Mouse (Mus musculus): Measurements from ENCODE around the gene Ampd1.

Gene Ampd1

DNA sequence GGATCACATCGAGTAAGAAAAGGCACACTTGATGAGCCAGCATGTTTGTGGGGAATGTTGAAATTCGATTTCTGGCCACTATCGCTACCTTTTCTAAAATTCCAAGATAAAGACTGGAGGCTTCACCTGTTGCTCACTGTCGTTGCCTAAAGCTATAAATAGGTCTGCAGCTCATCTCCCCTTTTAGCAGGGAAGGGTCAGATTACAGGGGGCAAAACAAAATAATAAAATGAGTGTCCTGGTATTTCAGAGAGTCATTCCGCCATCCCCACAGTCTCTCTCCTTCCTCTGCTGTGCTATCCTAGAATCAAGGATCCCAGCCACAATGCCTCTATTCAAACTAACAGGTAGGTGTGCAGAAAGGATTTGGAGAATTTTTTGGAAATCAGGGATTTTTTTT is at the start of gene Ampd1:
Ampd1 (plus strand) TSS at position 244 of the 400 bp plus-strand sequence.
- DNase-seq (ENCODE audit: low read depth, low spot score) = no peak

DNA sequence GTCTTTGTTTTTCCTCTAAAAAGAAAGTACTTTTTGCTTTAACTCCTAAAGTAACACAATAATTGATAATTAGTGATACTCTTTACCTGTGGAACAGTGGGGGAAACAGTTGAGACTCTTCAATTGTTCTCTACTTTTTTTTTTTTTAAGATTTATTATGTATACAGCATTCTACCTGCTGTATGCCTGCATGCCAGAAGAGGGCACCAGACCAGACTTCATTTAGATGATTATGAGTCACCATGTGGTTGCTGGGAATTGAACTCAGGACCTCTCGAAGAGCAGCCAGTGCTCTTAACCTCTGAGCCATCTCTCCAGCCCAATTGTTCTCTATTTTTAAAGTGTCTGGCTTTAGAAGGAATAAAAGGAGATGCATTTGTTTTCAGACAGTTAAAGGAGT is 47.6 kb upstream of the Ampd1 start:
- DNase-seq (ENCODE audit: low read depth, low spot score) = no peak

DNA sequence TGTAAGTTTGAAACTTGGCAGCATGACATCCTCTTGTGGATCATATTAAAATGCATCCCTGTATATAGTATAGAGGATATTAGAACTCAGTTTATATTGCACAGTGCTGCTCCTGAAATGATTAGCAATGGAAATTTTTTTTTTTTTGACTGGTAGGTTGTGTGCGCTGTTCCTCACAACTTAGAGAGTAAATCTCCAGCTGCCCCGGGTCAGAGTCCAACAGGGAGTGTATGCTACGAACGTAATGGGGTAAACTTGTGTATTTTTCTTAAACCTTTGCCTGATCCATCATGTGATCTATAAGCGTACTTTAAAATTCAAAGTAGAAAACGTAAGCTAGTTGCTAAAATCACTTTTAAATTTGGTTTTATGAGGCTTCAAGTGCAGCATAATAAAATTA is 33.5 kb upstream of the Ampd1 start:
- DNase-seq (ENCODE audit: low read depth, low spot score) = no peak

DNA sequence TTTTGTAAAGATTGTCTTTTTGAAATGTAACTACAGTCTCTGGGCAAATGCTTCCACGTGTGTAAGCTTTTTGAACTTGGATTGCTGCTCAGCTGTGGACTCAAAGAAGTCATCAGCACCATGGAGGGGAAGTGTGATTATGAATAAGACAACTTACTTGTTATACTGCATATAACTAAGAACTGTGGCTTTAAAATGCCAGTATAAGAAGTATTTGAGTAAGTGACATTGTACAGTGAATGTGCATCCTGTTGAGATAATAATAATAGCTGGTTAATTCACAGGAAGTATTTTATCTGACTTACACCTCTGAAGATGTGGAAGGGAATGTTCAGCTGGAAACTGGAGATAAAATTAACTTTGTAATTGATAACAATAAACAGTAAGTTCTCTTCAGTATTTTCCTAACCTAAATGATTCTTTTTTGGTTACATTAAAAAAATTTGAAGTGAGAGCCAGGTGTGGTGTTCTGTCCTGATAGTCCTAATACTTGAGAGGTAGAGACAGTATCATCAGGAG is 32.9 kb upstream of the Ampd1 start:
- no peak for DNase-seq (ENCODE audit: low read depth, low spot score)

DNA sequence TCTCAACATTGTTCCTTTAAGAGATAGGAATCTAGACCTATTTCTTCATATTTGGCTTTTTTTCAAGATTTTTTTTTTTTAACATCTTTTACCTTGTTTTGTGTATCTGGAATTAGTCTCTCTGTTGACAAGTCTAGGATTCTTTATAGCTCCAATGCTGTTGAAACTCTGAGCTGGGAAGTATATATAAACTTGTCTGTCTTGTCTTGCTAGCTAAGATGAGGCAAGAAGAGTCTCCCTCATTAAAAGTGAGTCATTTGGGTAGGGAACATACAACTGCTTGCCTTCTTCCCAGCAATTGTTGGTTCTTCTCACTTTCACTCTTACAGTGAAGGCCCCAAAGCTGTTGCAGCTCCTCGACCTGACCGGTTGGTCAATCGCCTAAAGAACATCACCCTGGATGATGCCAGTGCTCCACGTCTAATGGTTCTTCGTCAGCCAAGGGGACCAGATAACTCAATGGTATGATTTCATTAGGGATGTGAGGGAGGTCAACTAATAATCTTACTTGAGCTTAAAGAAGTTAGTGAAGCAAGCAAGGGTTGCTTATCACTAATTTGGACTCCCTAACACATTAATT is 17.7 kb upstream of the Ampd1 start:
- DNase-seq (ENCODE audit: low read depth, low spot score) = no peak

DNA sequence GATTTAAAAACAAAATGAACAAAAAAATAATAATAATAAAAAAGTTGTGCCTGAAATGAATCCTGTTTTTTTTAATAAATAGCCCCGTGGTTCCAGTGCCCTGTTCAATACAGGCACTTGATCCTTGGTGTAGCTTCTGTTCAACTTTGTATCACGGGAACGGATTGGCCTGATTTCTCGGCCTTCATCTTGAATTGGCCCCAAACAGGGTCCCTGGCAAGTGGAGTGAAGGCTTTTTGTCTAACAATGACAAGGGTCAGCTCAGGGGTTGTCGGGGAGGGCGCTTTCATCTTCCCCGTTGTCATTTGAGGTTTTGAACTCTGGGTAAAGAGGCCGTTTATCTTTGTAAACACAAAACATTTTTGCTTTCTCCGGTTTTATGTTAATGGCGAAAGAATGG is 16.1 kb upstream of the Ampd1 start:
- DNase-seq (ENCODE audit: low read depth, low spot score) = no peak

DNA sequence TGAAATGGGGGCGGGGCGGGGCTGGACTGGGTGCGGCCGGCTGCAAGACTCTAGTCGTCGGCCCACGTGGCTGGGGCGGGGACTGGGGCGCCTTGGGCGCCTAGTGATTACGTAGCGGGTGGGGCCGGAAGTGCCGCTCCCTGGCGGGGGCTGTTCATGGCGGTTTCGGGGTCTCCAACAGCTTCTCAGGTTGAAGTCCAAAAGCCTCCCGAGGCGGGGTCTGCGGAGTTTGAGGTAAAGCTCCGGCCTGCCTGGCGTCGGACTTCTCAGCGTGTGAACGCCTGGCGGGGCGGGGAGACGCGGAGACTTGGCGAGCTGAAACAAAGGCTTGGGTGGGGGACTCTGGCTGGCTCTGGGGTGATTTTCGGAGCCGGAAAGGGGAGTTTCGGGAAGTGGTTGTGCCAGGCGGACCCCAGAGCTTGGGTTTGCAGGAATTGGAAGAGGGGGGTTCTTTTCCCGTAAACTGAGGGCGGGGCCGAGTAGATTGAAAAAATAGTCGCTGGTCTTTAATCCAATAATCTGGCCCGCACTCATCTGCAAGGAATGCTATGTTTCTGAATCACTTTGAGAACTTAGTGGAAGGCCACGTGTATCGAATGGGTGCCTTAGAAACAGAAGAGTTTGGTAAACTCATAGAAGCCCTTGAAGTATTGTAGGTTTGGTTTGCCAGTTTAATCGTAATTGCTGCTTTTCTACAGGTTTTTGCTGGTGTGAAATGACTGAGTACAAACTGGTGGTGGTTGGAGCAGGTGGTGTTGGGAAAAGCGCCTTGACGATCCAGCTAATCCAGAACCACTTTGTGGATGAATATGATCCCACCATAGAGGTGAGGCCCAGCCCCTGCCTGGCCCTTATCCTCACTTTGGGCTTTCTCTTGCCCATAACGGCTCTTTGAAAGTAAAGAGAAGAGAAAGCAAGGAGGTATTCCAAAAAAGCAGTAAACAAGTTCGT is 15.3 kb upstream of the Ampd1 start, which contains the start of gene Nras:
Nras (plus strand) TSS at position 79 of the 951 bp plus-strand sequence.
- DNase-seq (ENCODE audit: low read depth, low spot score) = peak; percentile 76

DNA sequence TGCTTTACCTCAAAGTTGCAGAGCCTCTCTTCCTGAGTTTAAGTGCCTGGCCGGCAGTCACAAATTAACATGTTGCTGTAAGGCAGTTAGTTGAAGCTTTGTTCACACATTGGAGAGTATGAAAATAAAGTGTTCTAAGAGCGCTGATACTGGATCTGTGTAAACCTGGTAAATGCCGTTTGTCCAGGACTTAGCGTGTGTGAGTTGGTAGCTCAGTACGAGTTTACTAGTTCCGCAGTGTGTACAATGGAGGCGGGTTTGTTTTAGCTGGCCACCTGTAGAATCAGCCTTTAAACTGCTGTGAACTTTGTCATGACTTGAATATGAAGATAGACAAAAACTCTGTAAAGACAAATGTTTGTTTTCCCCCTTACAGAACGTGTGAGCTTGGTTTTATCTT is 6.9 kb upstream of the Ampd1 start:
- no peak for DNase-seq (ENCODE audit: low read depth, low spot score)

DNA sequence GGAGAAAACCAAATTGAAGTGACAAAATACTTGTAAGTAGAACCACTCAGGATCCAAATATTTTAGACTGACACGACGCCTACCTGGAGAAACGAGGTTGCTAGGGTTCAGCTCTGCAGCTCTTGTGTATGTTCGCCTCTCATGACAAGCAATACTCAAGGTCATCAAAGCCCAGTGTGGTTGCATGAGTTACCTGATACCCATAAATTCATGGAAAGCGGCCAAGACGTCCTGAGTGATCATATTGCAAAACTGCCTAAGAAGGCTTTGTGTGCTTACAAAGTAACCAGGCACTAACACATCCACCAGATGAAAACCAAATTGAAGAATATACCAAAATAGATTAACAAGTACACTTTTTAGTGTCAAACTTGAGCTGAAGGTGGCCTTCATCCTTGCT is 4.8 kb upstream of the Ampd1 start:
- DNase-seq (ENCODE audit: low read depth, low spot score) = no peak

DNA sequence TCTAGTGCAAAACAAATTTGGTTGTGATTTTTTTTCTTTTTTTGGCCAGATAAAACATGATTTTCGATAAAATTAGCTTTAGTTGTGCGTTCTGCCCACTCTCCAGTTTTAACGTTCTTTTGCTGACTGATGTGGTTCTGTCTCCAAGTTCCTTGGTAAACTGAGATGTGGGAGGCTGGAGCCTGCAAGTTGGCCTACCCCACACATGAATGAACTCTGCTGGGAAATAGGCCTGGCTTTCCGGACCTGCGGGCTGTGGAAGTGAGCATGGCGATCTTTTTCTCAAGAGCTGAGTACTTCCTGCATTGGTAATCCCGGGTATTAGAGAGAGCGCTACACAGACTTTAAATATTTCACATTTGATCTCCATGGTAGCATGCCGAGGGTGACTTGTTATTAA is 2.1 kb downstream of the Ampd1 start:
- DNase-seq (ENCODE audit: low read depth, low spot score) = no peak

DNA sequence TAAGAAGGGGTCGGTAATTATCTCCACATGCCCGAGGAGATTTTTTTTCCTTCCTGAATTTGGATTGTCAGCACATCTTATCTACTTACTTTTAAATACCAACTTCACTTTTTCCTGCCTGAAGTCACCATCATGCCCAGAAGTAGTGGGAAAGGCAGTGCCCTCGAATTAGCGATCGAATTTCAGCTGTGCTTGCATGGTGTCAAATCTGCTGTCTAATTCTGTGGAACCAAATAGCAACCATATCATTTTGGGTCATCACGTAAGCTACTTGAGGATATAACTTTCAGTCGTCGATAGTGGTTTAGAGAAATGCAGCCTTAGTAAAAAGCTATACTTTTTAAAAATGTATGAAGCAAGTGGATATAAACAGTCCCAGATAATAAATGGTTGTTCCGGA is 2.7 kb downstream of the Ampd1 start:
- DNase-seq (ENCODE audit: low read depth, low spot score) = no peak

DNA sequence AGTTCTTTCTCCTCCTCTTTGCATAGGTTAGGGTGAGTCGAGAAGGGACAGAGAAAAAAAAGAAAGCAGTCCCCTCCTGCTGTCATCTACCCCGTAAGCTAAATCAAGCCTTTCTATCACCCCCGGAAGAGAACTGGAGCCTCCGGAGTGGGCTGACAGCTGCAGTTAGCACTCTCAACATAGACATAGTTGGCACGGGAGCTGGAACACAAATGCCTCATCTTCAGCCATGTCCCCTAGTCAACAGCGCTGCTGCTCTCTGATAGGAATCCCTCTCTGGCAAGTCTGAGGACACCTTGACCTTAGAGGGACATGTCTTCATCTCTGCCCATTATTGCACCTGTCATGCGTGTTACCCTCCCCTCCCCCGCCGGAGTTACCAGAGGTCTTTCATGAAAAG is 5.5 kb downstream of the Ampd1 start:
- no peak for DNase-seq (ENCODE audit: low read depth, low spot score)

DNA sequence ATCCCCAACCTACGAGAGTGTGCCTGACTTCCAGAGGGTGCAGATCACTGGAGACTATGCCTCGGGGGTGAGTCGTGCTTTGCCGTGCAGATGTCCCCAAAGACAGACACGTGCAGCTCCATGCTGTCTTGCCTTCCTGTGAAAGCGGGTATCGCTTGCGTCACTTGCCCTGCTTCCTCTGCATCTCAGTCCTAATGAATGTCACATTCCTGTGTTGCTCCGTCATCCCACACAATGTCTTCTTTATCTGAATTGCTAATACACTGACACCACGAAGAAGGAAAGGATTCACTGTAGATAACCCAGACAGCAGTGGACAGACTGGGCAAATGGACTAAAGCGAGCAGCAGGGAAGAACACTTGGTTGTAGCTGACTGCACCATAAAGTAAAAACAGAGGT is 7.2 kb downstream of the Ampd1 start:
- DNase-seq (ENCODE audit: low read depth, low spot score) = no peak

DNA sequence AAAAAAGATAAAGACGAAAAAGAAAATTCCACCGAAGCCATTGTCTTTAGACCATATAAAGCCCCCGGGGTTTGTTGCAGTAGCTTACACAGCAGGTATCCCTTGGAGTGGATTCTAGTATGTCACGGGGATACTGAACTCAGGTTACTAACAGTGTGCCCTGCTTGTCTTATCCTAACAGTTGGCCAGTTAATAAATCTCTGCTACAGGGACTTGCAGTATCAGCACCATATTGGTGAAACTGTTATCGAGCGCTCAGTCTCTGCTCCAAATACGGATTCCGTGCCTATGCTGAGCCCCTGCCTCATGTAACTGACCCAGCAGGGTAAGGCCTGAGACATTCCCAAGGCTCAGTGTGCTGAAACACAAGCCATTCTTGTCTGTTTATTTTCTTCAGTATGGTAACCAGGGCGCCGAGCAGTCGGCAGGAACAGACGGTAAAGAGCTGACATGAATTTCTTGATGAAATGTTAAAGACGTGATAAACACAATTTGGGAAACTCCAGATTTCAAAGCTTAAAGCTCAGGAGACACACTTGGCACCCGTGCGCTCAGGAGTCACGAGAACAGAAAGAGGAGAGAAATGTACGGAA is 8.1 kb downstream of the Ampd1 start:
- no peak for DNase-seq (ENCODE audit: low read depth, low spot score)

DNA sequence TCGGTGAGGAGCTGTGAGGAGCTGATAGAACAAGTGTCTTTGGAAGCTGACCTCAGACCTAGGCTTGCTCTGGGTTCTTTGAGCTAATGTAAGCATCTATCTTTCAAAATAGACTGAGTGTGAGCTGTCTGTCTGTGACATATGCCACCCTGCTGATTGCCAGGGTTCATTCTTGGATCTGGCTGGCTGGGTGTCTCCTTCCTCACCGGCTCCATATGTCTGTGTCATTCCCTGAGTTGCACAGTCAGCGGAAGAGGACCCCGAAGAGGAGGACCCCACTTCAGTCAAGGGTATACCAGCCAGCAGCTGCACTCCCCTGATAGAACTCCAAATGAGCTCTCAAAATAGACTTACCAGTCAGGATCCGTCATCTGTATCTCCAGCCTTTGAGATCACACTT is 8.9 kb downstream of the Ampd1 start:
- DNase-seq (ENCODE audit: low read depth, low spot score) = no peak

DNA sequence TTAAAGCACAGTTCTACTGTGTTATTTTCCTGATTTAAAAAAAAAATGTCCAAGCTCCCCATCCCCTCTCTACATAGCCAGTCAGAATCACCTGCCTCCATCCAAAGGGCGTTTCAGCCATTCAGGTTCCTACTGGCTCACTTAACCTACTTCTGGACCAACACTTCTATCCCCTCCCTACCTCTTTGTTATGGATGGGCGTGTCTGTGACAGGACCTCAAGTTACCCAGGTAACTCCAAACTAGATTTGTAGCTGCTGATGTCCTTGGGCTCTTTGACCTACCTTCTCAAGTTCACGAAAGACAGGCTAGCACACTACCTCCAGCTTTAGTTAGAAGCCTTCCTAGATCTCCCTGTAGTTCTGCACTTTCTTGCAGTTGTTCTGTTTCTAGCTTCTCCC is 12.2 kb downstream of the Ampd1 start:
- DNase-seq (ENCODE audit: low read depth, low spot score) = no peak

DNA sequence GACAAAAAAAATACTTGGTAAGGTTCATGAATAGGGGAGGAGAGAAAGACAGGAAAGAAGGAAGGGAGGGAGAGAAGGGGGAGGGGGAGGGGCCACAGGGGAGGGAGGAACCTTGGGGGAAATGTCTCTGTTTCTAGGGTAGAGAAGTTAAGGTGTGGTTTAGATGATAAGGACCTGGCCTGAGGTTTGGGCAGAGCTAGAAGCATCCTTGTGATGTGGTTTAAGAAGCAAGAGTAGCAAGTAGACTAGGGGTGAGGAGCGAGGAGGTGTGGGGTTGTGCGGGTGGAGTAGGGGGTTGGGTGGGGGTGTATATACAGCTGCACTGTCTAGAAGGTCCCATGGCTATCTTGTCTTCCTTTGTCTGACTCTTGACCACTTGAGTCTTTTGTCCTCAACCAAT is 17.9 kb downstream of the Ampd1 start:
- DNase-seq (ENCODE audit: low read depth, low spot score) = no peak

DNA sequence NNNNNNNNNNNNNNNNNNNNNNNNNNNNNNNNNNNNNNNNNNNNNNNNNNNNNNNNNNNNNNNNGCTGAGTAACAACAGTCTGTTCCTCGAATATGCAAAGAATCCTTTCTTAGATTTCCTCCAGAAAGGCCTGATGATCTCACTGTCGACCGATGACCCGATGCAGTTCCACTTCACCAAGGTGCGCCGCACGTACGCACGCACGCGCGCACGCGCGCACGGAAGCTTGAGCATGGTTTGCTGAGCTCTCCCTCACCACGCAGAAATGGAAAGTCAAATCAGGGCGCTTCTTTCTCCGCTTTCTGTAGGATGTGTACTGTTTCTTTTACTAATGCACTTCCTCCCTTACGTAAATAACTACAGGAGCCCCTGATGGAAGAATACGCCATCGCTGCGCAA is 24.8 kb downstream of the Ampd1 start:
- no peak for DNase-seq (ENCODE audit: low read depth, low spot score)

DNA sequence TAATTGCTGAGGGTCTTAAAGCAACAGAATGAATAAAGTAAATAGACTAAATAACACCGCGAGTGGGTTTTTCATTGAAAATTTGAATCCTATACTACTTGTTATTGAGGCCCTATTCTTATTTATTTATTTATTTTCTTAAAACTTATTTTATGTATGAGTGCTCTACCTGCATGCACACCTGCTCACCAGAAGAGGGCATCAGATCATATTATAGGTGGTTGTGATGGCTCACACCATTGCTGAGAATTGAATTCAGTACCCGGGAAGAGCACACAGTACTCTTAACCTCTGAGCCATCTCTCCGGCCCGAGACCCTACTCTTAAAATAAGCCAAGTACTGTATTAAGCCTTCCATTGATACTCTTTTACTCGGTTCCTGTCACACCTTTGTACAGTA is 25.9 kb downstream of the Ampd1 start:
- no peak for DNase-seq (ENCODE audit: low read depth, low spot score)

DNA sequence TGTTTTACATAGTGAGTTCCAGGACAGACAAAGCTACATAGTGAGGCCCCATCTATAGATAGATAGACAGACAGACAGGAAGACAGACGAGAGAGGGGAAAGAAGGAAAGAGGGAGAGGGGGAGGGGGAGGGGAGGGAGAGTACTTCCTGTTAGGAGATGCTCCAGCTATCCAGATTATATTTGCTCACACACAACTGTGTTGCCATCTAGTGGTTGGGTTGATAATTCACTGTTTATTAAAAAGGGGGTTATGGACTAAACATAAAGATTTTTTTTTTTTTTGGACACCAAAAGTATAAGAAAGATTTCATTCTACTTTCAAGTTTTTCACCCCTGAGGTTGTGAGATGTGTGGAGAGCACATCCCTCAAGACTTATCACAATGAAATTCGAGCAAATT is 26.9 kb downstream of the Ampd1 start:
- DNase-seq (ENCODE audit: low read depth, low spot score) = no peak

DNA sequence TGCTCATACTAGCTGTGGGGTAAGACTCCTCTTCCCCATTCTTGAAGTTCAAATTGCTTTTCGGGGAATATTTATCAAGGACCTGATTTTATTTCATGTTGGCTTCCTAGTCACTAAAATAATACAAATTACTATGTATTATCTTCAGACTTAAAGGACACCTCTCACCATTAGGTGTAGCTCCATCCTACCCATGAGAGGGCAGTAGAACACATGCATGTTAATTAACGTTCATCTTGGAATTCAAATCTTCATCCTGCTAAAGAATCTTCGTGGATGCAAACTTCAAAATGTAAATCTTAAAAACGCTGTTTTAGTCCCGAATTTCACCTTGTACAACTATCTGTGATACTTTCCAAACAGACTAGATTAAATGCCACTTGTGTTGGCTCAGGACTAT is 27.4 kb downstream of the Ampd1 start:
- no peak for DNase-seq (ENCODE audit: low read depth, low spot score)

DNA sequence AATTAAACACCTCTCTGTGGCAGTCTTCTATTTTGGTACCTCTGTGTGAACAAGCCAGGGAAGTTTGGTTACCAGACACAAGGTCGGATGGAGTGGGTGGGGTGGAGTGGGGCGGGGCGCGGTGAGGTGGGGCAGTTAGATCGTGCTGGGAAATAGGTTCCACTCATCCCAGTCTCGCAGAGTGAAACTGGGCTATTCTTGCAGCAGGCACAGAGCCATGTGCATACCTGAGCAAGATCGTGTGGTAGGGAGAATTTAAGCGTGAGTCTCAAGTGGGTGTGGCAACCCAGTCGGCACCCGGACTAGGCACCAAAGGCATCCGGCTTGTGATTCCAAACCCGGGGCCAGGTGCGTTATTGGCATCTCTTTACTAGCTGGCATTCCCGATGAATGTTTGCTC is 28.1 kb downstream of the Ampd1 start:
- DNase-seq (ENCODE audit: low read depth, low spot score) = no peak
